In genomic region chr10:106914822-106915221, GRCm38 (mm10) we compare ENCODE assay signal across 28 mouse cellular contexts.
"Had no signal": no experiment of that assay in that cellular context is flagged by ENCODE, and none has a peak within 500 bp of the region (broad histone marks: within the 10 kb centered on the region; RNA-seq: fewer than 3 reads in every experiment).

No protein-coding gene starts in this region.

- H3K4me3 ChIP-seq: embryonic facial prominence, embryonic 10.5 days; embryonic facial prominence, embryonic 12.5 days; embryonic facial prominence, embryonic 13.5 days; embryonic facial prominence, embryonic 15.5 days; erythroblast, embryonic 14.5 days; forebrain, embryonic 10.5 days; forebrain, embryonic 12.5 days; forebrain, embryonic 13.5 days; forebrain, embryonic 15.5 days; heart, adult 2 months; heart, embryonic 10.5 days had no signal

- H3K27ac ChIP-seq: embryonic facial prominence, embryonic 10.5 days; embryonic facial prominence, embryonic 12.5 days; embryonic facial prominence, embryonic 13.5 days; embryonic facial prominence, embryonic 15.5 days; forebrain, embryonic 10.5 days; forebrain, embryonic 12.5 days; forebrain, embryonic 13.5 days; forebrain, embryonic 15.5 days; heart, adult 2 months; heart, embryonic 10.5 days had no signal

- DNase-seq: cerebellum, adult 8-10 months; cerebellum, adult 9-10 months; cerebellum, adult 9-11 months; cerebellum, postnatal 10 days; cerebellum, postnatal 14 days; cerebellum, postnatal 25 days; cerebellum, postnatal 36 days; embryo, embryonic 11 days; forebrain, postnatal 0 days; gastrocnemius, postnatal 10 days; gastrocnemius, postnatal 14 days; gastrocnemius, postnatal 25 days; gastrocnemius, postnatal 36 days; heart, adult 11 months; heart, adult 18-20 months; heart, adult 2 months had no signal

- ATAC-seq: forebrain, embryonic 13.5 days; forebrain, embryonic 14.5 days; forebrain, embryonic 15.5 days; forebrain, embryonic 16.5 days; forebrain, postnatal 0 days had no signal
